Mouse (Mus musculus): ENCODE data around the gene Hoxb5.

The Hoxb5 gene

GRCm38 (mm10) chr11:96338957-96339855 lies 36.1 kb downstream of the Hoxb5 start:
- no peak for DNase-seq (ENCODE audit: low read depth, low spot score)

GRCm38 (mm10) chr11:96340698-96341365 lies 37.7 kb downstream of the Hoxb5 start:
- DNase-seq (ENCODE audit: low read depth, low spot score) = peak; percentile 94

- no peak for DNase-seq (ENCODE audit: low read depth, low spot score)
These were observed 38.8 kb downstream of the Hoxb5 start for GRCm38 (mm10) chr11:96341701-96342575.

- no peak for DNase-seq (ENCODE audit: low read depth, low spot score)
These were observed 39.4 kb downstream of the Hoxb5 start for GRCm38 (mm10) chr11:96342576-96342930.

GRCm38 (mm10) chr11:96343206-96343745 lies 40.1 kb downstream of the Hoxb5 start:
- no peak for DNase-seq (ENCODE audit: low read depth, low spot score)

GRCm38 (mm10) chr11:96344061-96344877 lies 41.1 kb downstream of the Hoxb5 start:
- peak; percentile 62 for DNase-seq (ENCODE audit: low read depth, low spot score)

GRCm38 (mm10) chr11:96344878-96345159 lies 41.7 kb downstream of the Hoxb5 start:
- DNase-seq (ENCODE audit: low read depth, low spot score) = no peak

- DNase-seq (ENCODE audit: low read depth, low spot score) = peak; percentile 65
These were observed 42.2 kb downstream of the Hoxb5 start for GRCm38 (mm10) chr11:96345220-96345892.

- DNase-seq (ENCODE audit: low read depth, low spot score) = peak; percentile 64
These were observed 43.0 kb downstream of the Hoxb5 start for GRCm38 (mm10) chr11:96345893-96346806.

GRCm38 (mm10) chr11:96346916-96347520 lies 43.9 kb downstream of the Hoxb5 start:
- no peak for DNase-seq (ENCODE audit: low read depth, low spot score)

- no peak for DNase-seq (ENCODE audit: low read depth, low spot score)
These were observed 44.6 kb downstream of the Hoxb5 start for GRCm38 (mm10) chr11:96347717-96348116.

GRCm38 (mm10) chr11:96348141-96348928 lies 45.2 kb downstream of the Hoxb5 start:
- DNase-seq (ENCODE audit: low read depth, low spot score) = peak; percentile 78

GRCm38 (mm10) chr11:96348988-96349387 lies 45.9 kb downstream of the Hoxb5 start:
- DNase-seq (ENCODE audit: low read depth, low spot score) = no peak

GRCm38 (mm10) chr11:96349491-96350340 lies 46.6 kb downstream of the Hoxb5 start:
- DNase-seq (ENCODE audit: low read depth, low spot score) = peak; percentile 80

GRCm38 (mm10) chr11:96350341-96350624 lies 47.1 kb downstream of the Hoxb5 start, which contains the start of gene Hoxb2:
Hoxb2 (plus strand) TSS chr11:96350525.
- no peak for DNase-seq (ENCODE audit: low read depth, low spot score)

- DNase-seq (ENCODE audit: low read depth, low spot score) = no peak
These were observed 47.7 kb downstream of the Hoxb5 start for GRCm38 (mm10) chr11:96350791-96351190.

GRCm38 (mm10) chr11:96351312-96351711 lies 48.2 kb downstream of the Hoxb5 start:
- DNase-seq (ENCODE audit: low read depth, low spot score) = no peak
